Mouse (Mus musculus) retina, adult 2 months (tissue): Measurements from ENCODE around the gene Scaf1.

Experiments used
- DNase-seq: peaks from one replicate; pipeline ENCODE4 v3.0.0-alpha.2; 2012; ENCODE audit warnings: low read depth, low spot score

The Scaf1 gene

DNA sequence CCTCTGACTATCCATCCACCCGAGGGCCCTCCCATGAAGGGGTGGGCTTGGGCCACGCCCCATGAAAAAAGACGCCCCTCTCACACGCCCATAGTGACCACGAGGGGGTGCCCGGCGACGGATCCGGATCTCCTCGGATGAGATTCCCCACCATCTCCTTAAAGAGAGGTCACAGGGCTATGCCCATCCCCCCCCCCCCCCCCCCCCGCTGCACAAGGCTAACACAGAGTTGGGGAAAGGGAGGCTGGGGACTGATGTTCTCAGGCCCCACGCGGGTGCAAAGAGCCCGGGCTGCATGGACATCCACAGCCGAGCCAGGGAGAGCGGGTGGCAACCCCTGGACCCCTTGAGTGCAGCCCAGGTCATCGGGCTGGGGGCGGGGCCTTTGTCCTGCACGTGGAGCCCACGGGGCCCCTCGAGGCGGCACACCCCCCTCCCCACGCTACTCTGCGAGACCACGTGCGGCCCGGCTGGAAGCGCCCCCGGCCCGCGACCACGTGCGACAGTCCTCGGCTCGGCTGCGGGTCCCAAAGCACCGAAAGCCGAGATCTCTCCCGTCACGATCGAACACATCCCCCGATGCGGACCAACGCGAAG lies 30.5 kb downstream of the Scaf1 start:
- DNase-seq = no peak

- no peak for DNase-seq
Measured at GRCm38 (mm10) chr7:44984833-44985164, 31.4 kb downstream of the Scaf1 start.

- no peak for DNase-seq
Measured at GRCm38 (mm10) chr7:44983944-44984832, 32.0 kb downstream of the Scaf1 start.

DNA sequence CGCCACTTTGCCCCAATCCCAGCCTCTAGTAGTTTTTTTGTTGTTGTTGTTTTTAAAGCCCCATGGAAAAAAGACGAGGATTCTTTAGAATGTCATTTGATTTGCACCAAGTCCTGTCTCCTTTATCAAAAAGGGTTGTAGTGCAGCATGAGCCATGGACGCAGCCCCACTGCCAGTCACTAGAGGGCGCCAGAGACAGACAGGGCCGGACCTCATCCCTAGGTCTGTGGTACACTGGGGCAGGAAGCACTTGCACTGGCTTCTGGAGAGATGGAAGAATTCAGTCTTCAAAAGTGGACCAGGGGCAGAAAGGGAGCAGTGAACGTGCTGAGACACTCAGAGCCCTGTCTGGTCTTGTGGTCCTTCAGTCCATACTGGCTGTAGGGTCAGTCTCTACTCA lies 33.1 kb downstream of the Scaf1 start:
- DNase-seq = no peak

DNA sequence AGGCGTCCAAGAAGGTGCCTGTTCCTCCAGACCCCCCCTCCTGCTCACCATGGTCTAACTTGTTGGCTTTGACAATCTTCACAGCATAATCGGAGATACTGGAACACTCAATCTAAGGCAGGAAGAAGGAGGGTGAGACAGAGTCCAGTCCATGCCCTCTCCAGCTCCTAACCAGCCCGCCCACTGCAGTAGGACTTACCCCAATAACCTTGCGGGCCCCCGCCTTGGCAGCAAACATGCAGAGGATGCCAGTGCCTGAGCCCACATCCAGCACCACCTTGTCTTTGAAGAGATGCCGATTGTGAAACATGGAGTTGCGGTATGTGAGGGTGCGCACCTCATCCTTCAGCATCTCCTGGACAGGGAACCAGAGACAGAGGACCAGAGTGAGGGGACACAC lies 34.6 kb downstream of the Scaf1 start:
- no peak for DNase-seq

- DNase-seq = no peak
Measured at GRCm38 (mm10) chr7:44978300-44978699, 37.9 kb downstream of the Scaf1 start.

- DNase-seq = no peak
Measured at GRCm38 (mm10) chr7:44975117-44975419, 41.1 kb downstream of the Scaf1 start.

DNA sequence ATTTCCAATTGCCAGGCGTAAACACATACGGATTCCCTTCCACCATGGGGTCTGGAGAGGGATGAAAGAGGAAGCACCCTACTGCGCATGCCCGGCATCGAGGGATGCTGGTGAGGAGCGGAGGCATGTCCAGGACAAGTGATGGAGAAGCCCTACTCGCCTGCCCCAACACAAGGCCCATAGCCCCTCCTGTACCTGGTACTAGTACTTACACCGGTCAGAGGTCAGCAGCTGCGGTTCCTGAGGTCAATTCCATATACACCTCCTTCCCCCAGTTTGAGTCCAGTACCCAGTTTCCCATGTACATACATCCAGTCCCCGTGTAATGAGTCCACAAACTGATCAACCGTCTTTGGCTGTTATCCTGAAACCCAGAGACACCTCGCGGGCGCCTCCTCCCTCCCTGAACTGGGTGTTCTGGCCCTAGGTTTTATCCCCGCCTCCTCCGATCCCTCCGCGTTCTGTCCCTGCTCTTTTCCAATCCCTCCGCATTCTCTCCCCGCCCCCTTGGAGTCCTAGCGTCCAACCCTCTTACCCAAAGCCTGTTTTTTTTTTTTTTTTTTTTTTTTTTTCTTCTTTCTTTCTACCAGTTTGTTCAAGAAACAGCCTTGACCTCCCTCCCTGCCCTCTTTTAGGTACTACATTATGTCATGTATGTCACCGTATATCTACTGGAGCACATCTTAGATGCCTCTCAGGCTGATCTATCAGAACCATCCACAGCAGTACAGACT lies 41.6 kb downstream of the Scaf1 start, which contains the start of gene Cpt1c:
Cpt1c (minus strand) TSS at position 469 of the 734 bp plus-strand sequence.
- DNase-seq = no peak

- DNase-seq = no peak
Measured at GRCm38 (mm10) chr7:44973415-44974130, 42.6 kb downstream of the Scaf1 start.

DNA sequence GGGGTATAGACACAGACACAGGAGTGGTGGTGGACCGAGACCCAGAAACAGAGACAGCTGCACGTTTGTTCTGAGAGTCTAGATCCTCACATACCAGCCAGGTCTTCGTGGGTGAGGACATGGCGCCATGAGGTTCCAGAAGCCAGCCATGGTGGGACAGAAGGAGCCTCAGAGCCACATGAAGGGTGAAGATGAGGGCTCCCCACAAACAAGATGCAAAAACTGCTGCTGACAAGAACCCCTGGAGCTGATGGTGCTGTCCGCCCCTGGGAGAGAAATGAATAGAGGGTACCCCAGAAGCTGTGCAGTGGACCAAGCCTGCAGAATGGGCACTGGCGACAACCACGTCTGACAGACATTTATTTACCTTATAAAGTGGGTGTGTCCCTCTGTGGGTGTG lies 45.0 kb downstream of the Scaf1 start:
- DNase-seq = no peak

DNA sequence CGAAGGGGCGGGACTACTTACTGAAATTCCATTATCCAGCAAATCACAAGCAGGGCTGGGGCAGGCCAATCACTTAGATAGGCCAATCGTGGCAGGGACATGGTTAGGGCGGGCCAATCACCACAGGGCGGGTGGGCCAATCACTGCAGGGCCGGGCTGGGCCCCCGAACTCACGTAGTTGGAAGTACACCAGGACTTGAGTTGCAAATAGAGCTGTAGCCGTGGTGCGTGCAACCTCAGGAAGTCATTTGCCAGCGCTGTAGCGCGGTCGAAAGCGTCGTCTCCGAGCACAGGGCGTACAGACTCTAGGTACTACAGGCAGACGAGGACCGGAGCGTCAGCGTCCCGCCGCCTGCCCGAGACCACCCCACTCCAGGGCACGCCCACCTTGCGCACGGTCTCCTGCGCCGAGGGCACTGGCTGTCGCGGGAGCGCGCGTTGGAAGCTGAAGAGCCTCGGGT lies 45.9 kb downstream of the Scaf1 start:
- no peak for DNase-seq

DNA sequence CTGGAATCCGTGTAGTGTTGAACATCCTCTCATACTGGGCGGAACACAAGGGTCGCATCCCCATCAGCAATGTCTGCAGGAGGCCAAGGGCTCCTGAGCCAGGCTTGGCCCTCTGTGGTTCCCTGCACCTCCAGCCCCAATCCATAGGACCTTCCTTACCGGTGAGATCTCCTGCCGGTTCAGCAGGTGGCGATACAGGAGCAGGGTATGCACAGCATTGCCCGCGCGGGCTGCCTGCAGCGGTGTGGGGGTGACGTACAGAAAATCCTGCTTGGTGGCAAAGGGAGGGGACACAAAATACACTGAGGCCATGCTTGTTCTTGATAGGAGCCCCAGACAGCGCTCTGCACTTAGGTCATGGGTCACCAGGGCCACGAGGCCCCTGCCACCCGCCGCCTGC lies 49.5 kb downstream of the Scaf1 start:
- DNase-seq = no peak

DNA sequence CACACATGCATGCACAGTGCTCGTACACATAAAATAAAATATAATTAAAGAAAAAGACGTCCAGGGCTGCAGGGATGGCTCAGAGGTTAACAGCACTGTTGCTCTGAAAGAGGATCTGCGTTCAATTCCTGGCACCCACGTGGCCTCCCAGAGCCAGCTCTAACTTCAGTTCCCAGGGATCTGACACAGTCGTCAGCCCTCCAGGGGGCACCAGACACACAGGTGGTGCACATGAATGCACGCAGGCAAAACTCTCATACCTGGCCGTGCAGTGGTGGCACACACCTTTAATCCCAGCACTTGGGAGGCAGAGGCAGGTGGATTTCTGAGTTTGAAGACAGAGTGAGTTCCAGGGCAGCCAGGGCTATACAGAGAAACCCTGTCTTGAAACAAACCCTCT lies 50.2 kb downstream of the Scaf1 start:
- no peak for DNase-seq

DNA sequence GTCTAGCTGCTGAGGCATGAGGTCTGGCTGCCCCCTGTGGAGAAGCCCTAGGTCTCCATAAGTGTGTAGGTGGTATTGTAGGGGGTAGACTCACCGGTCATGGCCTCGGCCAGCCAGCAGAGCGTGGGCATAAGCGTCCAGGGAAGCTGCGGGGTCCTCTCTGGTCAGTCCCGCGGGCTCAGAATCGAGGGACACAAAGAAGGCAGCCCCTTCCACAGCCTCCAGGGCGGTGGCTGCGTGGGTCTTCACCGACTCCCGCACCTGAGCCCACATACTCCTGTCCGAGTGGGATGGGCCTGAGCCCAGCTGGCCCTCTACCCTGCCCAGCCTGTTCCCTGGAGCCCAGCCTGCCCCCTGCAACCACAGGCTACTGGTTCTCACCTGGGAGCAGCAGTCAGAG lies 51.2 kb downstream of the Scaf1 start:
- no peak for DNase-seq

- DNase-seq = no peak
Measured at GRCm38 (mm10) chr7:44962831-44963230, 53.3 kb downstream of the Scaf1 start.

DNA sequence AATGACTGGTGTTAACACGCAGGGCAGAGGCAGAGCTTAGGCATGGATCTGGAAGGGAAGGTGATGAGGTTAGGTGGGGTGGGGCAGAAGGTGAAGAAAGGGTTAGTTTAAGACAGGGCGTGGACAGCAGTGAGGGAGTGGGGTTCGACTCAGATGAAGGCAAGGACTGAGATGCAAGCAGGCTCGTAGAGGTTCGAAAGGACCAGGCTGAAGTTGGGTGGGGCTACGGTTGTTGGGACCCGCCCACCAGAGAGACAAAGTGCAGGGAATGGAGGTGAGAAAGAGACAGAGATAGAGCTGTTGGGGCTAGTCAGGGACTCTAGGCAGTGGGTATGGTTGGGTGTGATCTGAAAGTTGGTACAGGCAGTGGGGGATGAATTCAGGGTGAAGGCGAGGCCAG lies 53.8 kb downstream of the Scaf1 start:
- no peak for DNase-seq

DNA sequence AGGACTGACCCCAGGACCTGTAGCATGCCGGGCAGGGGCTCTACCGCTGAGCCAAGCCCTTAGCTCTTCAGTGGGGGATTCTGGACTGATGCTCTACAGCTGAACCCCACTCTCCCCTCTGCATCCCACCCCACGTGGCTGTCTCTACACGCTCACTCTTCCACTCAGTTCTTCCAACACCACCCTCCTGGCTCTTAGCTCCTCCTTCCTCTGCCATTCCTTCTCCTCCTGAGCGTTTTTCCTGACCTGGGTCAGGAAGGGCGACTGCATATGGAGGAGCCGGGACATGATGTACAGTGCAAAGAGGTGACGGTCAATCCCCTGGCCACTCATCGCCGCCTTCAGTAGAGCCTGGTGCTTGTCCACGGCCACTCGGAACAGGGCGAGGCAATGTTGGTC lies 55.7 kb downstream of the Scaf1 start:
- no peak for DNase-seq

DNA sequence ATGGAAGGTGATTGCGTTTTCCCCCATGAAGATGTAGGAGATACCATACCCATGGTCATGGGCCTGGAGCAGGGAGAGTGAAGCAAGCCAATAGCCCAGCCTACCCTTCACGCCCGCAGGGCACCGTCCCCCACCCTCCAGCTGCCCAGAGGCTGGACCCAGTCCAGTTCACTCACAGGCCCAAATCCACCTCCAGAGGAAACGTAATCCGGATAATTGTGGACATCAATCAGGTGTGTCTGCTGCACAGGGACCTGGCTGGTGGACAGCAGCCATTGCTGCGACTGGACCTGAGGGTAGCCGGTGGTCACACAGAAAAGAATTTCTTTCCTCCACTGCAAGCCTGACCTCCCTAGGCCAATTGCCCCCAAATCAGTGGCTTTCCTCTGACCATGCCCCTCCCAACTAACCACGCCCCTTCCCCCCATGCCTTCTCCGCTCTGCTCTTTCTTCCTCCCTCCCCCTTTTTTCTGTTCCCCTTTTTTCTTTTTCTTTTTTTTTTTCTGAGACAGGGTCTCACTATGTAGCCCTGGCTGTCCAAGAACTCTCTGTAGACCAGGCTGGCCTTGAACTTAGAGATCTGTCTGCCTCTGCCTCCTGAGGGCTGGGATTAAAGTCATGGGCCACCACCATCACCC lies 56.2 kb downstream of the Scaf1 start:
- no peak for DNase-seq

DNA sequence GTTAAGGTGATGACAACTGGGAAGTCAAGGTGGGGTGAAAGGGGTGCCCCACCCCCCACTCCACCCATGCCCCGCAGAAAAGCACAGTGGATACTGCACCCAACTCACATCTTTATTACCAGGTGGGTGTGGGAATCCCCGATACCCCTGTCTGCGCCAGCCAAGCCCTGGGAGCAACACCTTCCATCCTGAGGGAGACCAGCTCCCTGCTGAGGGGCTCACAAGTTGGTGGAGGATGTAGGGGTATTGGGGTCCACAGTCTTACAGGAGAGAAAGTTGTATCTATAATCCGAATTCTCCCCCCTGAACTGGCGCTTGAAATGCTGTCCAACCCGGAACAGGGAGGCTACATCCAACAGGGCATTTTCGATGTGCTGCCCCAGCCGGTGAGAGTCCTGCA lies 56.9 kb downstream of the Scaf1 start:
- no peak for DNase-seq

GRCm38 (mm10) chr7:44958208-44958607 lies 58.0 kb downstream of the Scaf1 start:
- DNase-seq = no peak

DNA sequence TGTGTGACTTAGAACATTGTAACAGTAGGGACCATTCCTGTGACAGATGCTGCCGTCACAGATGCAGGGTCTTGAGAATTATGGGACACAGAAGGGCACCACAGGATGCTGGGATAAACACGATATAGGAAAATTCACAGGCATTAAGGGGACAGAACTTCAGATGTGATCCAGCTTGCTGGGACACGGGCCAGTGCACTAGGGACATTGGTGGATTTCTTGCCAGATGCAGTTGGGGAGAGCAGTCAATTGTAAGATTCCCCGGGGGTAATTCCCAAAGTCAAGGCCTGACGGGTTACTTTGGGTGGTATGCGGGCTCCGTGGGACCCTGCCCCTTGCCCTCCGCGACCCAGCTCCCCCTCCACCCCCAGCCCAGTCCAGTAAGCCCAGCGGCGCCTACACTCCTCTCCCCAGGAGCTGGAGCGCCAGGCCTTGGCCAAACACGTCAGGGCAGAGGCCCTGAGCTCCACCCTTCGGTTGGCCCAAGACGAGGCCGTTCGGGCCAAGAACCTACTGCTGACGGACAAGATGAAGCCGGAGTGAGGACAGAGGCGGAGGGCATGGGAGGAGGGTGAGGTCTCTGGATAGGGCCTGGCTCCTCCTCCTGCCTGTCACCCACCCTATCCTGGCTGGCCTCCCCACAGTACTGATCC lies 58.9 kb downstream of the Scaf1 start:
- DNase-seq = no peak
